Mouse (Mus musculus) left cerebral cortex, adult 11 months (tissue): Measurements from ENCODE around the gene Fdx1.

Experiments used
- DNase-seq: peaks from one replicate; pipeline ENCODE4 v3.0.0; 2022; ENCODE audit warnings: low spot score

The Fdx1 gene

GRCm38 (mm10) chr9:51961190-51961909 lies 2.0 kb downstream of the Fdx1 start:
- DNase-seq = no peak

GRCm38 (mm10) chr9:51960331-51960730 lies 3.0 kb downstream of the Fdx1 start:
- no peak for DNase-seq

GRCm38 (mm10) chr9:51958981-51959380 lies 4.4 kb downstream of the Fdx1 start:
- no peak for DNase-seq

GRCm38 (mm10) chr9:51957025-51957424 lies 6.3 kb downstream of the Fdx1 start:
- no peak for DNase-seq

- no peak for DNase-seq
Observed at GRCm38 (mm10) chr9:51956484-51956883, 6.9 kb downstream of the Fdx1 start.

GRCm38 (mm10) chr9:51951337-51951736 lies 12.0 kb downstream of the Fdx1 start:
- DNase-seq = no peak

- DNase-seq = no peak
Observed at GRCm38 (mm10) chr9:51950667-51951066, 12.7 kb downstream of the Fdx1 start.

GRCm38 (mm10) chr9:51950225-51950624 lies 13.1 kb downstream of the Fdx1 start:
- DNase-seq = no peak

GRCm38 (mm10) chr9:51943934-51944333 lies 19.4 kb downstream of the Fdx1 start:
- DNase-seq = no peak

- DNase-seq = no peak
Observed at GRCm38 (mm10) chr9:51934641-51935040, 28.7 kb downstream of the Fdx1 start.

- DNase-seq = no peak
Observed at GRCm38 (mm10) chr9:51931997-51932396, 31.4 kb downstream of the Fdx1 start.

- DNase-seq = no peak
Observed at GRCm38 (mm10) chr9:51931054-51931690, 32.2 kb downstream of the Fdx1 start.

GRCm38 (mm10) chr9:51929972-51930371 lies 33.4 kb downstream of the Fdx1 start:
- DNase-seq = no peak

- DNase-seq = no peak
Observed at GRCm38 (mm10) chr9:51928659-51929058, 34.7 kb downstream of the Fdx1 start.

GRCm38 (mm10) chr9:51928116-51928515 lies 35.2 kb downstream of the Fdx1 start:
- no peak for DNase-seq

- no peak for DNase-seq
Observed at GRCm38 (mm10) chr9:51927680-51928079, 35.7 kb downstream of the Fdx1 start.

- no peak for DNase-seq
Observed at GRCm38 (mm10) chr9:51926629-51927028, 36.7 kb downstream of the Fdx1 start.

- peak; percentile 62 for DNase-seq
Observed at GRCm38 (mm10) chr9:51924551-51925081, 38.7 kb downstream of the Fdx1 start.

GRCm38 (mm10) chr9:51922756-51923155 lies 40.6 kb downstream of the Fdx1 start:
- no peak for DNase-seq

- DNase-seq = no peak
Observed at GRCm38 (mm10) chr9:51915580-51915979, 47.8 kb downstream of the Fdx1 start.

GRCm38 (mm10) chr9:51914481-51915120 lies 48.8 kb downstream of the Fdx1 start:
- no peak for DNase-seq

GRCm38 (mm10) chr9:51908838-51909237 lies 54.5 kb downstream of the Fdx1 start:
- DNase-seq = peak; percentile 69

- DNase-seq = no peak
Observed at GRCm38 (mm10) chr9:51908255-51908654, 55.1 kb downstream of the Fdx1 start.
